8 mouse cellular contexts compared by ENCODE assay signal in genomic region chr4:97600875-97601835, GRCm38 (mm10).
DNase-seq lines count a peak whose midpoint lies in the region; ATAC-seq and TF ChIP-seq lines count a peak whose summit lies in the region.
"Had no signal": no experiment of that assay in that cellular context is flagged by ENCODE, and none has a peak within 500 bp of the region (broad histone marks: within the 10 kb centered on the region; RNA-seq: fewer than 3 reads in every experiment).

No protein-coding gene starts in this region.

- H3K9ac ChIP-seq in neural tube, embryonic 11.5 days (ENCODE audit: low read length), result no peak overlapping the region
- no peak overlapping the region for H3K9ac ChIP-seq in forebrain, embryonic 12.5 days
- peak overlapping the region; percentile 23; the same call in 1 of the 2 replicates for H3K9ac ChIP-seq in liver, embryonic 14.5 days (replicated peaks)
- H3K9ac ChIP-seq in kidney, embryonic 14.5 days (ENCODE audit: low read depth, low read length), result no peak overlapping the region

- H3K9me3 ChIP-seq in neural tube, embryonic 11.5 days (ENCODE audit: control insufficient read depth, low read length), result no peaks in the 10 kb centered on the region
- H3K9me3 ChIP-seq in forebrain, embryonic 12.5 days, result no peaks in the 10 kb centered on the region
- no peaks in the 10 kb centered on the region for H3K9me3 ChIP-seq in liver, embryonic 14.5 days (ENCODE audit: control insufficient read depth, low read length)
- no peaks in the 10 kb centered on the region for H3K9me3 ChIP-seq in kidney, embryonic 14.5 days (ENCODE audit: control insufficient read depth, low read length)

- no peak for TF ChIP-seq CTCF in liver, embryonic 14.5 days (IDR thresholded peaks at IDR 0.05; ENCODE audit: low read depth)

- no peaks in the 10 kb centered on the region for H3K36me3 ChIP-seq in neural tube, embryonic 11.5 days (ENCODE audit: control insufficient read depth, insufficient read depth, low read length)
- no peaks in the 10 kb centered on the region for H3K36me3 ChIP-seq in forebrain, embryonic 12.5 days (replicated peaks)
- H3K36me3 ChIP-seq in liver, embryonic 14.5 days (replicated peaks; ENCODE audit: control insufficient read depth, insufficient read depth, low read depth), result no peaks in the 10 kb centered on the region
- no peaks in the 10 kb centered on the region for H3K36me3 ChIP-seq in kidney, embryonic 14.5 days (ENCODE audit: control insufficient read depth, insufficient read depth, low read length)

- H3K4me3 ChIP-seq in neural tube, embryonic 11.5 days (ENCODE audit: low read depth, low read length), result no peak overlapping the region
- no peak overlapping the region for H3K4me3 ChIP-seq in forebrain, embryonic 12.5 days (replicated peaks)
- no peak overlapping the region for H3K4me3 ChIP-seq in liver, embryonic 14.5 days (ENCODE audit: insufficient read depth in 1 of 2, low read depth in 2 of 2, low read length in 2 of 2)
- no peak overlapping the region for H3K4me3 ChIP-seq in kidney, embryonic 14.5 days (ENCODE audit: low read length)
- H3K4me3 ChIP-seq: myocyte had no signal

- no peak overlapping the region for H3K4me2 ChIP-seq in neural tube, embryonic 11.5 days (ENCODE audit: low read depth)
- no peak overlapping the region for H3K4me2 ChIP-seq in forebrain, embryonic 12.5 days
- H3K4me2 ChIP-seq in liver, embryonic 14.5 days (ENCODE audit: low read depth), result peak overlapping the region; percentile 54
- no peak overlapping the region for H3K4me2 ChIP-seq in kidney, embryonic 14.5 days (replicated peaks; ENCODE audit: low read depth, low read length)

- WGBS in neural tube, embryonic 11.5 days, result 45% methylated on average over 8 of the region's 8 CpGs
- 52% methylated on average over 8 of the region's 8 CpGs for WGBS in forebrain, embryonic 12.5 days
- WGBS in liver, embryonic 14.5 days (ENCODE audit: insufficient replicate concordance), result 15% methylated on average over 8 of the region's 8 CpGs
- 47% methylated on average over 8 of the region's 8 CpGs for WGBS in kidney, embryonic 14.5 days

- no peaks in the 10 kb centered on the region for H3K27me3 ChIP-seq in neural tube, embryonic 11.5 days (ENCODE audit: control insufficient read depth, insufficient read depth, low read length)
- 0 out of 2 replicates have a peak, but pooled peaks cover 2% of the 10 kb centered on the region for H3K27me3 ChIP-seq in forebrain, embryonic 12.5 days
- no peaks in the 10 kb centered on the region for H3K27me3 ChIP-seq in liver, embryonic 14.5 days (ENCODE audit: control insufficient read depth, insufficient read depth, low read length)
- no peaks in the 10 kb centered on the region for H3K27me3 ChIP-seq in kidney, embryonic 14.5 days (ENCODE audit: control insufficient read depth, insufficient read depth, low read length)

- peak; percentile 21 for DNase-seq in neural tube, embryonic 11.5 days (ENCODE audit: low spot score)
- DNase-seq in neural tube, embryonic 10.5 days (ENCODE audit: extremely low spot score, low spot score), result no peak
- peak; percentile 50 to 64 (median 55) for DNase-seq in liver, embryonic 14.5 days (ENCODE audit: low read depth in 3 of 3, low spot score in 3 of 3)
- DNase-seq in T-cell, adult 2 months (ENCODE audit: low spot score), result no peak
- no peak for DNase-seq in right cerebral cortex, adult 2 months (ENCODE audit: low spot score in 2 of 2)

- 0 out of 2 replicates have a peak, but pooled peaks cover 5% of the 10 kb centered on the region for H3K4me1 ChIP-seq in neural tube, embryonic 11.5 days (ENCODE audit: control insufficient read depth, insufficient read depth, low read length)
- peaks cover 7% of the 10 kb centered on the region for H3K4me1 ChIP-seq in forebrain, embryonic 12.5 days
- peaks cover 11 to 16% of the 10 kb centered on the region in 2 experiments for H3K4me1 ChIP-seq in liver, embryonic 14.5 days (replicated peaks; ENCODE audit: control insufficient read depth in 2 of 2, insufficient read depth in 2 of 2, low read length in 1 of 2)
- H3K4me1 ChIP-seq in kidney, embryonic 14.5 days (ENCODE audit: control insufficient read depth, insufficient read depth, low read length), result no peaks in the 10 kb centered on the region

- H3K27ac ChIP-seq in neural tube, embryonic 11.5 days (ENCODE audit: low read depth, low read length), result no peak overlapping the region
- peak overlapping the region; percentile 75 for H3K27ac ChIP-seq in forebrain, embryonic 12.5 days
- H3K27ac ChIP-seq in liver, embryonic 14.5 days, result no peak overlapping the region
- H3K27ac ChIP-seq in kidney, embryonic 14.5 days (ENCODE audit: low read depth, low read length), result no peak overlapping the region

- TF ChIP-seq EP300 in liver, embryonic 14.5 days (IDR thresholded peaks at IDR 0.05; ENCODE audit: low read depth), result peak; percentile 70

- ATAC-seq in neural tube, embryonic 11.5 days (ENCODE audit: insufficient read depth, low FRiP score, low TSS enrichment), result no peak
- ATAC-seq in forebrain, embryonic 12.5 days (ENCODE audit: low FRiP score), result peak; percentile 60; the same call in 1 of the 2 replicates
- peak; percentile 99 for ATAC-seq in liver, embryonic 14.5 days (ENCODE audit: insufficient read depth)
- ATAC-seq in kidney, embryonic 14.5 days (ENCODE audit: low FRiP score, low TSS enrichment), result no peak

Comparison
In these comparisons a context has a peak if more than half of its experiments do, and no peak if none do; other contexts are left out.
1. DNase-seq: peak in neural tube, embryonic 11.5 days (single experiment) and liver, embryonic 14.5 days (3 of 3); none in neural tube, embryonic 10.5 days (single experiment), T-cell, adult 2 months (single experiment) and right cerebral cortex, adult 2 months (0 of 2).
2. ATAC-seq: peak in forebrain, embryonic 12.5 days (single experiment) and liver, embryonic 14.5 days (single experiment); none in neural tube, embryonic 11.5 days (single experiment) and kidney, embryonic 14.5 days (single experiment).